Mouse (Mus musculus) small intestine, adult 2 months (tissue): ENCODE data around the gene Ankrd34c. TPM values are rescaled to one million over a fixed set of nuclear protein-coding genes. Genes with fewer than 3 reads are reported as not detected.
A peak's percentile ranks its signal among the peaks of the same experiment; 100 is the strongest.

Experiments used
- H3K27ac ChIP-seq: fragments of 200-500 bp; 2 replicates; pipeline ENCODE4 v1.5.1; 2012; ENCODE audit warnings: low read depth, low read length, control low read depth, inconsistent platforms; ENCODE audit not compliant: insufficient read depth
- H3K27me3 ChIP-seq: fragments of 200-500 bp; 2 replicates; pipeline ENCODE4 v1.6.1; 2012; ENCODE audit warnings: mild to moderate bottlenecking, moderate library complexity, low read length, inconsistent platforms; ENCODE audit not compliant: control insufficient read depth, insufficient read depth
- H3K36me3 ChIP-seq: fragments of 200-500 bp; 2 replicates; pipeline ENCODE4 v1.6.1; 2012; ENCODE audit warnings: mild to moderate bottlenecking, low read length, control low read depth, inconsistent platforms; ENCODE audit not compliant: control insufficient read depth, insufficient read depth
- H3K4me1 ChIP-seq: fragments of 200-500 bp; 2 replicates; pipeline ENCODE4 v1.6.1; 2012; ENCODE audit warnings: low read length, inconsistent platforms, mixed read lengths; ENCODE audit not compliant: control insufficient read depth, insufficient read depth, insufficient read length
- H3K4me3 ChIP-seq: fragments of 200-500 bp; 2 replicates; pipeline ENCODE4 v1.5.1; 2012; ENCODE audit warnings: low read depth, mild to moderate bottlenecking, control low read depth, inconsistent platforms, low read length, moderate library complexity
- CTCF ChIP-seq: fragments of 200-500 bp; IDR thresholded peaks from 2 replicates; pipeline ENCODE4 v1.5.1; 2012; ENCODE audit warnings: low read depth, mild to moderate bottlenecking, control low read depth, inconsistent platforms, low read length, moderate library complexity, mixed read lengths; ENCODE audit not compliant: insufficient replicate concordance, insufficient read length; ENCODE audit errors: extremely low read depth
- POLR2A ChIP-seq: fragments of 200-500 bp; IDR thresholded peaks from 2 replicates; pipeline ENCODE4 v1.6.1; 2012; ENCODE audit warnings: low read depth, mild to moderate bottlenecking, control low read depth, inconsistent platforms, low read length, moderate library complexity
- WGBS: fragments of 180-500 bp; shearing (Covaris S2); methylation state at CpG from one replicate; pipeline ENCODE4 v1.1.7; 2018; 5-methylcytosine and 5-hydroxymethylcytosine counted together
- polyA plus RNA-seq: library from polyadenylated mRNA; depleted of rRNA; stranded (reverse); fragments of >200 nt; gene quantifications from 2 replicates; pipeline ENCODE4 v1.2.3, GENCODE M21; 2012

Gene Ankrd34c
- polyA plus RNA-seq, 1 experiment: not detected

DNA sequence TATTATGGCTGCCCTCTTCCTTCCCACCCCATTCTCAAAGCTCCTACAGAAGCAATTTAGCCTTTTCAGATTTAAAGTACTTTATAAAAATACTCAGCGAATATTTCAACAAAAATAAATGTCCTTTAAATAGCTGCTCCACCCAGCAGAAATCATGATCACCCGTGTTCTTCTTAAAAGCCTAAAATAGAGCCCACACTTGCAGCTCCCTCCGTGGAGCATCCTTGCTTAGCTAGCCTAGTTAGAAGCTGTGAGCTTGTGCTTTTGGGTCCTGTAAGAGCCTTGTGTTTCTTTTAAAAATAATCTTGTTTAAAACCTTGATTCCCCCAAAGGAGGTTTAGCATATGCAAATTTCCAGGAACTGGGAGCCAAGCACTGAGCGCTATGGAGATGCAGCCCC lies 19.3 kb upstream of the Ankrd34c start:
- no peak for TF ChIP-seq CTCF
- WGBS: 42% methylated on average over 4 of the region's 4 CpGs
- Histone ChIP-seq H3K36me3 (no peaks in the 10 kb centered on the region), H3K27me3 (no peaks in the 10 kb centered on the region), H3K4me3 (no peak overlapping the region), H3K4me1 (no peaks in the 10 kb centered on the region), H3K27ac (no peak overlapping the region)

DNA sequence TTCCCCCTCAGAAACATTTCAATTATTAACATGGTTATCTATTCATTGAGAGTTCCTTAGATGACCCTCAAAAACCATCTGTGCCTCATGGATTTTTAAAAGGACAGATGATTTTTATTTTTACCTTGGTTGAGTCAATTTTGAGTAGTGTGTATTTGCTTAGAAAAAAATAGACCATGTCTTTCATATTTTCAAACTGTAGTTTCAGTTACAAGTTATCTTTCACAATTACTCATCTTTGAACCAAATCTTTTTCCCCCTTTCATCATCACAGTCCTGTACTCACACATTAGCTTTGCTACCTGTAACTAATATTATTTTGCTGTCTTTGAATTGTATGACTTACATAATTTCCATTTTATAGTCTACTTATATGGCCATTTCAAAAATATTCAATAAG lies 1.8 kb upstream of the Ankrd34c start:
- H3K27ac ChIP-seq: no peak overlapping the region
- no peak overlapping the region for H3K4me3 ChIP-seq
- TF ChIP-seq POLR2A: no peak
- TF ChIP-seq CTCF: no peak
- H3K27me3 ChIP-seq: no peaks in the 10 kb centered on the region
- H3K4me1 ChIP-seq: no peaks in the 10 kb centered on the region
- H3K36me3 ChIP-seq: no peaks in the 10 kb centered on the region

DNA sequence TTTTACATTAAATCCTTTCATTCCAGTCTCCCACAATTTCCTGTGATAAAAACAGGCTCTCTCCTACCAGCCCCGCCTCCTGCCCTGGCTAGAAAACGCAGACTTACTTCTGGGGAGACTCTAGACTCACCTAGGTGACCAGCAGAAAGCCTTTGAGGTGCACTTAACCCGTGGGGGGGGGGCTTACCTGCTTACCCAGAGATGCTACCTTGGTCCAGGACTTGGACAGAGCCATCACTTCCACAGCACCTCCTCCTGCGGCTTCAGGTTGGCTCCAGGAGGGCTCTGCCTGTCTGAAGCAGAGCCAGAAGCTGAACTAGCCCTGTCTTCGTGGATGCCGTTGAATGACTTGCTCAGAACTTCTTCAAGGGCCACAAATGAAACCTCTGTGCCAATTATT lies 387 bp downstream of the Ankrd34c start:
- WGBS: 11% methylated on average over 6 of the region's 6 CpGs
- Histone ChIP-seq H3K36me3 (no peaks in the 10 kb centered on the region), H3K27ac (no peak overlapping the region), H3K4me3 (no peak overlapping the region), H3K4me1 (no peaks in the 10 kb centered on the region), H3K27me3 (no peaks in the 10 kb centered on the region)
- TF ChIP-seq CTCF (no peak), POLR2A (no peak)

DNA sequence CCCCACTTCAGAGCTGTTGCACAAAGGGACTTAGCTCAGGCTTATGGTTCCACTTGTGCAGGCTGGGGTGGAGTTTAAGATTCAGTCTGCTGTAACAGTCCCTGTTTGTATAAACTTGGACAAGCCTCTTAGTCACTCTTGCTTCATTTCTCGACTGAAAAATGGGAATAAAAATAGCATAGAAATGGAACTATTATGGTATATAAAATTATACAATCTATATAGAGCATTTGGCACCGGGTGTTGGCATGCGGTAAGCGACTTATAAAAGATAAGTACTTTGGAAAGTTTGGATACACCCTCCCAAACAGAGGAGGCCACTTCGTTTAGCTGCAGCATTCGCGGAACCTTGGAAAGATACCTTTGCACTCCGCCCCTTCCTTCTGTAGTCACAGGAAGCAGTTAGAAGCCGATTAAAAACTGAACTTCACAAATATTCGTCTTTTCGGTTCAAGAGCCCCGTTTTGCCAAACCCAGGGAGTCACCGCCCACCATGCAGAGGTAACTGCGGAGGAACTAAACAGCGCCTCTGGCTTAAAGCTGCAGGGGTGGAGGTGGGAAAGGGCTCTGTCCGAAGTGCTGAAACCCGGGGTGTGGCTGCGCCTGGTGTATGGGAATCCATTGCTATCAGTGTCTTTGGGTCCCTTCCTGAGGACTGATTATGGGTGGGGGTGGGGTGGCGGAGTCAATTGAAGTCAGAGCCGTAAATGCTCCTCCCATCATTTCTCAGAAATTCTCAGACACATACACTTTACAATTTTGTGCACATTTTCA lies 1.2 kb downstream of the Ankrd34c start:
- Histone ChIP-seq H3K27ac (no peak overlapping the region), H3K4me1 (no peaks in the 10 kb centered on the region), H3K36me3 (no peaks in the 10 kb centered on the region), H3K4me3 (no peak overlapping the region), H3K27me3 (no peaks in the 10 kb centered on the region)
- WGBS: 9% methylated on average over 20 of the region's 20 CpGs
- TF ChIP-seq POLR2A: no peak

DNA sequence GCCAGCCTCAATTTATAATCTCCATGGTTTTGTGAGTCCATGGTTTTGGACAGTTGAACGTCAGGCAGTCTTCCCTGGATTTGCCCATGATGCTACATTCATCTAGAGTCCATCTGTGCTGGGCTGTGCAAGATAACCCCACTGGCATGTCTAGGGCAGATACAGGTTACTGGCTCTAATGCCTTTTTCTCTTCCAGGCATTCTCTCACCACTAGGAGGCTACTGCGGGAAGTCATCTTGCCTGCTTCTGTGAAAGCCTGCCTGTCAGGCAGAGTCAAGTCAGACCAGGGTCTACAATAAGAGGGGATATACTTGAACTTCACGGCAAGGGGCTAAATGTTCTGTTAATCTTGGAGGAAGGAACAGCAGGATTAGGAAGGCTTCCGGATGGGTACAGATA lies 31.4 kb downstream of the Ankrd34c start:
- no peak overlapping the region for H3K4me3 ChIP-seq
- no peaks in the 10 kb centered on the region for H3K27me3 ChIP-seq
- WGBS: 27% methylated on average over 4 of the region's 4 CpGs
- no peak overlapping the region for H3K27ac ChIP-seq
- H3K4me1 ChIP-seq: peaks cover 8% of the 10 kb centered on the region; the same call in 1 of the 2 replicates
- H3K36me3 ChIP-seq: no peaks in the 10 kb centered on the region
- TF ChIP-seq CTCF (peak; percentile 39; the same call in 1 of the 2 replicates), POLR2A (no peak)

DNA sequence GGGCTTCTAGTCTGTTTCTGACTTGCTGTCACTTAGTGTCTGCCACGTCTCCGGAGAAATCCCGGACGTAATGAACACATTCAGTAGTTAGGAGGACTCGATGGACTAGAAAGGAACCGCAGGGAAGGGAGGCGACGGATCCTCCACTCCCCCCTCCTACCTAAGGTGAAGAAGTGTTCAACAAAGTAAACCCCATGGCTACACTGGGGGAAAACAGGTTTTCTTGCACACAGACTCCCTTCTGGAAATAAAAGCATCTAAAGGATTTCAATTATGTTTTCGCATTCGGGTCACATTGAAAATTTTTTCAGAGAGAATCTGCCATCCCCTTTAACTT lies 33.1 kb downstream of the Ankrd34c start:
- TF ChIP-seq CTCF (no peak), POLR2A (no peak)
- H3K27me3 ChIP-seq: no peaks in the 10 kb centered on the region
- H3K4me1 ChIP-seq: peaks cover 8% of the 10 kb centered on the region; the same call in 1 of the 2 replicates

DNA sequence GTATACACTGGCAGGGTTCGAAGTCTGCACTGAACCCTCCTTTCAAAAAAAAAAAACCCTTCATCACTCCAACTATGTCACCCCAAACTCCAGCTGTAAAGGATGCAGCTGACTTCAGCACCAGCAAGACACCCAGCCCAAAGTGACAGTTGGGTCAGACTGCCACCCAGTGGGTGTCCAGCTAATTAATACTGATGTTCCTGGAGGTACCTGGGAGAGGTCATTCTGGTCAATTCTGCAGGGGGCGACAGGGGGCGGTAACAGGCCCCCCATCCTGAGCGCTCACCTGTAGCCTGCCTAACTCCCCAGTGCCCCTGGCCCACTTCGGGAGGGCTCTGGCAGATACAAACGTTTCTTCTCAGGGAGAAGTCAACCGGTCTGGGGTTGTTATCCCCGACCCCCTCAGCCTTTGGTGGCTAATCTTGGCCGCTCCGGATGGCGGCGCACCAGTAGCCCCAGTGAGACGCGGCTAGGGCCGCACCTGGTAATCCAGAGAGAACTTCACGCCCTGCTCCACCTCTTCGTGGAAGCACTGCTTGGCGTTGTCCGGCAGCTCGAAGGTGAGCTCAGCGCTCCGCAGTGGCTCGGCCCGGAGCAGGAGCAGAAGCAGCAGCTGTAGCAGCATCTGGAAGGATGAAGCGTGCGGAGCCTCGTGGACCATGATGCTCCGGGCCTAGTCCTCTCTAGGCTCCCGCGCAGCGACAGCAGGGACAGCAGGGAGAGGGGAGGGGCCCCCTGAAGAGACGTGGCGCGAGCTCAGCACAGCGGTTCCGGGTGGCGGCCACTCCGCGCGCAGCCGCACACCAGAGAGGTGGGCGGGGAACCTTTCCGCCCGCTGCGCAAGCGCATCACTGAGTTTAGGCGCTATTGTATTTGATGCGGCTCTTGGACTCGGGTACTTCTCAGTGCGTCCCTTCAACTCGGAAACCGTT lies 33.7 kb downstream of the Ankrd34c start, which contains the start of gene Tmed3:
TSS of gene Tmed3 (minus strand) at position 804 of the 932 bp plus-strand sequence.
- Histone ChIP-seq H3K4me1 (peaks cover 8% of the 10 kb centered on the region; the same call in 1 of the 2 replicates), H3K27me3 (no peaks in the 10 kb centered on the region), H3K4me3 (peak within 1 kb of the TSS; percentile 85), H3K27ac (peak within 1 kb of the TSS; percentile 54), H3K36me3 (peaks cover 2% of the 10 kb centered on the region; the same call in 1 of the 2 replicates)
- TF ChIP-seq POLR2A: peak; percentile 76
- peak; percentile 44; the same call in 1 of the 2 replicates for TF ChIP-seq CTCF
- WGBS: 1% methylated on average over 52 of the region's 52 CpGs

More for the DNA sequence above, 33.1 kb downstream of the Ankrd34c start:
- 0 out of 2 replicates have a peak, but pooled peaks cover 1% of the 10 kb centered on the region for H3K36me3 ChIP-seq
- 10% methylated on average over 10 of the region's 10 CpGs for WGBS
- no peak overlapping the region for H3K27ac ChIP-seq
- peak overlapping the region; percentile 85 for H3K4me3 ChIP-seq
